Mouse (Mus musculus): Measurements from ENCODE around the gene Map3k4.

DNA sequence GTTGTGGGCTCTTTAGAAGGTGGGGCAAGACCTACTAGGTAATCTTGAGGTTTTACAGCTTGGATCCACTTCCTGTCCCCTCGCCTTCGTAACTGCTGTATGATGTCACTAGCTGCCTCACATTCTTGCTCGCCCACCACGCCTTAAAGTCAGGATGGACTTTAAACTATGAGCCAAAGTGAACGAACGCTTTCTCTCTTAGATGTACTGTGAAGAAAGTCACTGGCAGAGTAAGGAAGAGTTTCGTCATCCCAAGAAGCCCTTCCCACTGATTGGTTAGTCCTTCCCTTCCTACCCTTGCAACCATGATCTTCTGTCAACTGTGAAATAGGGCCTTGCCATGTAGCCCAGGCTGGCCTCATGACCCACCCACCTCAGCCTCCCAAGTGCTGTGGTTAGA lies 87.5 kb downstream of the Map3k4 start:
- TF ChIP-seq CTCF (IDR thresholded peaks at IDR 0.05; ENCODE audit: extremely low read depth, insufficient read depth, low read length): no peak
- no peak for TF ChIP-seq POLR2A (IDR thresholded peaks at IDR 0.05; ENCODE audit: extremely low read depth, insufficient read depth, low read length)
